8 mouse cellular contexts compared by ENCODE assay signal in the genomic region with DNA sequence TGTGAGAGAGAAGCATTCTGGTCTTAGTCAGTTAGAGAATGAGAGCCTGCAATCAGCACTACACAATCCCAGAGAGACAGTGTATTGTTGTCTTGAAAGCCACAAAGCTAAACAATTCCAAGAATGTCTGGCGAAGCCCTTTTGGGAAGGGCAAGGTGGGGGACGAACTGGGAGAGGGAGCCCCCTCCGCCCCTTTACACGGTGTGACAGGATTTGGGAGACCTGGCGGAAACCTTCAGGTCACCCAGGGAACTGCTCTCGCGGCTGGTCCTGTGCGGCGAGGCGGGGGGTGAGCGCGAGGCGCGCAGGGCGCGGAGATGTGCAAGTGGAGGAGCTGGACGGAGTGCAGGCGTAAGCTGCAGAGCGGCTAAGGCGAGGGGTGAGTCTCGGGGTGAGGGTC. TPM values are rescaled to one million over a fixed set of nuclear protein-coding genes. Genes with fewer than 3 reads are reported as not detected.
DNase-seq lines count a peak whose midpoint lies in the region; ATAC-seq and TF ChIP-seq lines count a peak whose summit lies in the region.

No protein-coding gene starts in this region.

- H3K9me3 ChIP-seq in embryonic facial prominence, embryonic 13.5 days: no peaks in the 10 kb centered on the region
- H3K9me3 ChIP-seq in stomach, embryonic 16.5 days (replicated peaks; ENCODE audit: control insufficient read depth, low read length): no peaks in the 10 kb centered on the region

- peak overlapping the region; percentile 76 for H3K4me2 ChIP-seq in embryonic facial prominence, embryonic 13.5 days
- H3K4me2 ChIP-seq in stomach, embryonic 16.5 days (ENCODE audit: low read depth, low read length): peak overlapping the region; percentile 100

- peak overlapping the region; percentile 93 for H3K9ac ChIP-seq in embryonic facial prominence, embryonic 13.5 days
- peak overlapping the region; percentile 72 for H3K9ac ChIP-seq in stomach, embryonic 16.5 days (ENCODE audit: low read length)

- no peaks in the 10 kb centered on the region for H3K4me1 ChIP-seq in spleen, adult 2 months (ENCODE audit: control insufficient read depth, insufficient read depth, insufficient read length)
- peaks cover 3% of the 10 kb centered on the region; the same call in 1 of the 2 replicates for H3K4me1 ChIP-seq in embryonic facial prominence, embryonic 13.5 days
- H3K4me1 ChIP-seq in stomach, embryonic 16.5 days (ENCODE audit: control insufficient read depth, insufficient read depth, low read length): no peaks in the 10 kb centered on the region

- no peak for TF ChIP-seq POLR2A in spleen, adult 2 months (IDR thresholded peaks at IDR 0.05; ENCODE audit: low read depth, low read length)

- H3K36me3 ChIP-seq in spleen, adult 2 months (ENCODE audit: control insufficient read depth, insufficient read depth, low read length): no peaks in the 10 kb centered on the region
- H3K36me3 ChIP-seq in embryonic facial prominence, embryonic 13.5 days: peaks cover 3% of the 10 kb centered on the region; the same call in 1 of the 2 replicates
- H3K36me3 ChIP-seq in stomach, embryonic 16.5 days (ENCODE audit: control insufficient read depth, insufficient read depth, low read length): no peaks in the 10 kb centered on the region

- peak; percentile 83 for ATAC-seq in embryonic facial prominence, embryonic 13.5 days (ENCODE audit: insufficient number of reproducible peaks, insufficient read depth, low FRiP score, low TSS enrichment, low read depth)
- peak; percentile 39; the same call in 1 of the 2 replicates for ATAC-seq in megakaryocyte progenitor cell, adult 5-6 weeks (replicated peaks; ENCODE audit: poor library complexity)
- peak; percentile 83 for ATAC-seq in stomach, embryonic 16.5 days (ENCODE audit: insufficient read depth, low FRiP score)
- ATAC-seq in CD4-positive, CD25-positive, alpha-beta regulatory T cell, adult 4 months: no peak

- H3K27me3 ChIP-seq in spleen, adult 2 months (ENCODE audit: control insufficient read depth, insufficient read depth, low read length): peaks cover 2% of the 10 kb centered on the region
- no peaks in the 10 kb centered on the region for H3K27me3 ChIP-seq in embryonic facial prominence, embryonic 13.5 days
- H3K27me3 ChIP-seq in stomach, embryonic 16.5 days (ENCODE audit: control insufficient read depth, insufficient read depth, low read length): 0 out of 2 replicates have a peak, but pooled peaks cover 11% of the 10 kb centered on the region

- no peak for DNase-seq in spleen, adult 2 months (ENCODE audit: low read depth in 1 of 2, low spot score in 2 of 2)
- no peak for DNase-seq in spleen, postnatal 10 days (ENCODE audit: low spot score in 2 of 2)
- peak; percentile 40 to 55 for DNase-seq in heart, postnatal 14 days
- DNase-seq in kidney, postnatal 36 days: peak; percentile 41 to 72

- 0 out of 2 replicates have a peak overlapping the region, but pooled peaks have one; percentile 30 for H3K4me3 ChIP-seq in spleen, adult 2 months (ENCODE audit: extremely low read depth, insufficient read depth, insufficient read length)
- peak overlapping the region; percentile 79 for H3K4me3 ChIP-seq in embryonic facial prominence, embryonic 13.5 days
- peak overlapping the region; percentile 70 for H3K4me3 ChIP-seq in stomach, embryonic 16.5 days (replicated peaks; ENCODE audit: low read length)

- intact Hi-C loops in heart, postnatal 14 days (cut with DNase I): loop anchor here (10.0 kb wide), 1 partner anchor 120 kb away; no protein-coding TSS in a partner anchor

- H3K27ac ChIP-seq in spleen, adult 2 months (ENCODE audit: insufficient read depth, low read length): peak overlapping the region; percentile 15; the same call in 1 of the 2 replicates
- H3K27ac ChIP-seq in embryonic facial prominence, embryonic 13.5 days: peak overlapping the region; percentile 100
- H3K27ac ChIP-seq in stomach, embryonic 16.5 days (ENCODE audit: low read length): no peak overlapping the region

- no peak for TF ChIP-seq CTCF in spleen, adult 2 months (IDR thresholded peaks at IDR 0.05; ENCODE audit: extremely low read depth, insufficient read depth, insufficient read length, insufficient replicate concordance)

- WGBS in spleen, adult 2 months: 6% methylated on average over 21 of the region's 21 CpGs
- WGBS in embryonic facial prominence, embryonic 13.5 days: 0% methylated on average over 21 of the region's 21 CpGs
- WGBS in stomach, embryonic 16.5 days: under 1% methylated on average over 21 of the region's 21 CpGs

RNA-seq across cellular contexts. Expression of gene Mme, which starts 53.9 kb away (rescaled TPM):
- 0.64 and 0.74 TPM in 2 replicates for polyA plus RNA-seq in spleen, adult 2 months (2012; rRNA removed)
- 67.4 and 86.1 TPM in 2 replicates for polyA plus RNA-seq in embryonic facial prominence, embryonic 13.5 days (2015; fragmentation: Nextera tagmentation; extraction: Ambion mirVana)
- total RNA-seq in heart, postnatal 14 days (2021): 10 to 100 TPM; 10.2 to 11.9 TPM
- total RNA-seq in megakaryocyte progenitor cell, adult 5-6 weeks (2015): not detected in 2 replicates
- not detected in 2 replicates for total RNA-seq in megakaryocyte progenitor cell, adult 5-6 weeks (2017)
- 6.1 and 7.2 TPM in 2 replicates for polyA plus RNA-seq in stomach, embryonic 16.5 days (2015; fragmentation: Nextera tagmentation; extraction: Ambion mirVana)
- polyA plus RNA-seq in CD4-positive, CD25-positive, alpha-beta regulatory T cell, adult 4 months (2017; shearing (Covaris generic)): not detected

Comparison
In these comparisons a context has a peak if more than half of its experiments do, and no peak if none do; other contexts are left out.
1. DNase-seq: peak in heart, postnatal 14 days (2 of 2) and kidney, postnatal 36 days (2 of 2); none in spleen, adult 2 months (0 of 2) and spleen, postnatal 10 days (0 of 2).
2. Peak in every context shown above with its lines, with median percentiles within 50 percentile points of each other: H3K4me3 ChIP-seq.